Mouse (Mus musculus) embryonic facial prominence, embryonic 10.5 days (tissue): ENCODE data around the gene Pigo. TPM values are rescaled to one million over a fixed set of nuclear protein-coding genes. Genes with fewer than 3 reads are reported as not detected.

ENCODE experiments used
- DNase-seq: peaks from one replicate; pipeline ENCODE4 v3.0.0-alpha.2; 2017; ENCODE audit warnings: low spot score
- H3K27ac ChIP-seq: fragments of 300-500 bp; sonication (generic); replicated peaks from 2 replicates; pipeline ENCODE4 v1.5.1; 2016; ENCODE audit warnings: mild to moderate bottlenecking
- H3K27me3 ChIP-seq: fragments of 300-500 bp; sonication (generic); replicated peaks from 2 replicates; pipeline ENCODE4 v1.6.1; 2016; ENCODE audit warnings: low read depth, mild to moderate bottlenecking; ENCODE audit not compliant: poor library complexity, severe bottlenecking
- H3K36me3 ChIP-seq: fragments of 300-500 bp; sonication (generic); replicated peaks from 2 replicates; pipeline ENCODE4 v1.6.1; 2016; ENCODE audit warnings: mild to moderate bottlenecking, moderate library complexity
- H3K4me1 ChIP-seq: fragments of 300-500 bp; sonication (generic); 2 replicates; pipeline ENCODE4 v1.6.1; 2016
- H3K4me3 ChIP-seq: fragments of 300-500 bp; sonication (generic); 2 replicates; pipeline ENCODE4 v1.5.1; 2016; ENCODE audit warnings: mild to moderate bottlenecking, moderate library complexity
- H3K9me3 ChIP-seq: fragments of 300-500 bp; sonication (generic); 2 replicates; pipeline ENCODE4 v1.6.1; 2016; ENCODE audit warnings: mild to moderate bottlenecking
- WGBS: fragments of 180-500 bp; shearing (Covaris S2); methylation state at CpG from one replicate; pipeline ENCODE4 v1.1.7; 2016; 5-methylcytosine and 5-hydroxymethylcytosine counted together
- polyA plus RNA-seq: library from polyadenylated mRNA; unstranded; fragments of >200 nt; fragmentation: Nextera tagmentation; extraction: Ambion mirVana; gene quantifications from 2 replicates; pipeline ENCODE4 v1.2.1, GENCODE M21; 2016

Gene Pigo
- polyA plus RNA-seq = 25.8 and 27.3 TPM in 2 replicates

DNA sequence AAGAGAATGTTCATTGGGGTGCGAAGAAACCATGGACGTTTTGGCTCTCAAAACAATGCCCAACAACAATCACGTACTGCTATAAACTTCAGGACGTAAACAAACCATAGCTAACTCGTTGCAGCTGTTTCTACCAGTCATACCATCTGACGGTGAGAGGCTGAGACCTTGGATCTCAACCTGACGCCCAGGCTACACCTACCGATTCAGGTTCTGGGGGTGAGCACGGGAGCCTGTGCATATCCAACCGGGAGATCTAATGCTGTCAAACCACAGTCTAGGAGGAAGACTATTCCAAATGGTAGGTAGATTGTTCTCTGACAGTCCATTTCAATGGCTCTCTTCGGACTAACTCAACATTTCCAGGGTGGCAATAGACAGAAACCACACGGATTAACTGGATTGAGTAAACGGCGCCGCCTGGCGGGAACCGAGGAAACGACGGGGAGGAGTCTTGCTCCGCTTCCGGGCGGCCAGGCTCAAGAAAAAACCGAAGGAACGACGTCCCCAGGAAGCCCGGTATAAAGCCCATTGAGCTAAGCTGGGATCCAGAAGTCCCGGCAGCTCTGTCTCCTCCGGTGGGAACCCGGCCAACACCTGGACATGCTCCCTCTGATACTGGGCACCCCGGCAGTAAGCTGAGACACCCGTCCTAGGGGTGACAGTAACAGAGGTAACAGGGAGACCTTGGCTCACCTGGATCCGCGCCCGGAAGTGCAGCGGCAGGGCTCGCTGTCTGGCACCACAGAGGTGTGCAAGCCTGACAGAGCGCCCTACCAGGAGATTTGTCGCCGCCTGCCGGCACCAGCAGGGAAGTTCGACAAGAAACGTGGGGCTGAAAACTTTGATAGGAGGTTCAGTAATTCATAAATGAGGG lies at the start of gene Pigo:
Gene Pigo, minus strand, starts transcription at position 736 of the 877 bp plus-strand sequence.
- H3K36me3 ChIP-seq = peaks cover 78% of the 10 kb centered on the region
- peak; percentile 93 for DNase-seq
- peak within 1 kb of the TSS; percentile 71 for H3K4me3 ChIP-seq
- peaks cover 18% of the 10 kb centered on the region for H3K4me1 ChIP-seq
- WGBS = 10% methylated on average over 42 of the region's 42 CpGs
- H3K27me3 ChIP-seq = no peaks in the 10 kb centered on the region
- H3K27ac ChIP-seq = peak within 1 kb of the TSS; percentile 83
- no peaks in the 10 kb centered on the region for H3K9me3 ChIP-seq

DNA sequence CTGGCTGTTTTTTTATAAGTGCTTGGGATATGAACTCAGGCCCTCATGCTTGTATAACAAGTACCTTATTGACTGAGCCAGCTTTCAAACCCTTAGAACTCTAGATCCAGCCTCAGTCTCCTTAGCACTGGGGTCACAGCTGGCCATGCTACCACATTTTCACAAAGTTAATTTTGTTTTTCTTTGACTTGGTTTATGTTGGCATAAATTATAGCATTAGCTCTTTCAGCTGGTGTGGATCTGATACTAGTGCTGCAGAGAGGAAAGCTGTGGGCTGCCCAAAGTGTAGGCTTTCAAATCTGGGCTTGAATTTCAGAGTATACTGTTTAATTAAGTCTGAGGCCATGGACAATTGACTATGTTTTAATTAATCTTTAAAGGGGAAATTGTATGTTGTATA lies 49.3 kb upstream of the Pigo start:
- no peaks in the 10 kb centered on the region for H3K36me3 ChIP-seq
- H3K9me3 ChIP-seq = no peaks in the 10 kb centered on the region
- H3K4me3 ChIP-seq = no peak overlapping the region
- no peak for DNase-seq
- H3K27ac ChIP-seq = no peak overlapping the region
- no peaks in the 10 kb centered on the region for H3K4me1 ChIP-seq
- no peaks in the 10 kb centered on the region for H3K27me3 ChIP-seq

DNA sequence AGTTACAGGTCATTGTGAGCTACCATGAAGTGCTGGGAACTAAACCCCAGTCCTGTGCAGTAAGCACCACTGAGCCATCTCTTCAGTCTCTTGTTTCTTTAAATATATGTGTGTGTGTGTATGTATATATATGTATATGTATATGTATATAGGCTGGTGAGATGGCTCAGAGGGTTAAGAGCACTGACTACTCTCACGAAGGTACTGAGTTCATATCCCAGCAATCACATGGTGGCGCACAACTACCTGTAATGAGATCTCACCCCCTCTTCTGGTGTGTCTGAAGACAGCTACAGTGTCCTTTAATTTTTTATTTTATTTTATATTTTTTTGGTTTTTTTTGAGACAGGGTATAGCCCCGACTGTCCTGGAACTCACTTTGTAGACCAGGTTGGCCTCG lies 39.9 kb upstream of the Pigo start:
- Histone ChIP-seq H3K9me3 (no peaks in the 10 kb centered on the region), H3K4me3 (no peak overlapping the region), H3K27ac (no peak overlapping the region), H3K4me1 (no peaks in the 10 kb centered on the region), H3K27me3 (peaks cover 14% of the 10 kb centered on the region), H3K36me3 (no peaks in the 10 kb centered on the region)
- WGBS = 86% methylated on average over 4 of the region's 4 CpGs
- no peak for DNase-seq

DNA sequence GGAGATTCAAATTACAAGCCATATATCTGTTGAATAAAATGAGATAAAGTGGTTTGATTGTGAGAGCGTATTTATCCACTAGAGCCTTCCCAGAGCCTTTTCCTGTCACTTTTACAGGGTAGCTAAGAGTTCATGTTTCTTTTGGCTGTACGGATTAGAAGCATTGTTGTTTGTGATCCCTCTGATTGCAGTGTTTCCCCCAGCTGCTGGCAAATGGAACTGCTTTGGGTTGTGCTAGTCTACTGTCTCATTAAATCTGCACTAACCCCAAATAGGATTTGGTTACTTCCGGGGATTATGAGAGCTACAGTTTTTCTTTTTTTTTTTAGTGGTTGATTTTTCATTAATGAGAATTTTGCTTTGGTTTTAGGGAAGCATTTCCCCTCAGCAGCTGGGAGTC lies 34.7 kb upstream of the Pigo start:
- peaks cover 44% of the 10 kb centered on the region for H3K27me3 ChIP-seq
- H3K36me3 ChIP-seq = no peaks in the 10 kb centered on the region
- no peaks in the 10 kb centered on the region for H3K9me3 ChIP-seq
- H3K4me1 ChIP-seq = peaks cover 12% of the 10 kb centered on the region
- DNase-seq = no peak
- H3K4me3 ChIP-seq = no peak overlapping the region
- 63% methylated on average over 3 of the region's 3 CpGs for WGBS
- H3K27ac ChIP-seq = no peak overlapping the region

DNA sequence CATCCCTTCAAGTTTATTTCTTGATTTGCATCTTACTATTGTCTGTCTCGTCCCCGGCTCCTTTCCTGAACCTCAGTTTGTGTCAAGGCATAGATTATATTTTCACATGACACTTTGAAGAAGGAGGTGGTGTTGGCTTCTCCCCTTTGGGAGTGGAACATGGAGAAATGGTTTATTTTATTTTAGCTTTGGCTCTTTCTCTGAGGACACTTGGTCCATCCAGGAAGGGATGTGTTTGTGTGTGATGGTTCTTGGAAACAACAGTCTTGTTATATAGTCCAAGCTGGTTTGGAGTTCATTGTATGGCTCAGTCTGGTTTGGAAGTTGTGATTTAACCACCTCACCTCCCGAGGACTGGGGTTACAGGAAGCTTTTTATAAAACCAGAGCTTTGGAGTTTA lies 34.1 kb upstream of the Pigo start:
- Histone ChIP-seq H3K27me3 (peaks cover 44% of the 10 kb centered on the region), H3K27ac (no peak overlapping the region), H3K4me3 (peak overlapping the region; percentile 72), H3K36me3 (no peaks in the 10 kb centered on the region), H3K4me1 (peaks cover 12% of the 10 kb centered on the region), H3K9me3 (no peaks in the 10 kb centered on the region)
- WGBS = 45% methylated on average over 3 of the region's 3 CpGs
- no peak for DNase-seq

DNA sequence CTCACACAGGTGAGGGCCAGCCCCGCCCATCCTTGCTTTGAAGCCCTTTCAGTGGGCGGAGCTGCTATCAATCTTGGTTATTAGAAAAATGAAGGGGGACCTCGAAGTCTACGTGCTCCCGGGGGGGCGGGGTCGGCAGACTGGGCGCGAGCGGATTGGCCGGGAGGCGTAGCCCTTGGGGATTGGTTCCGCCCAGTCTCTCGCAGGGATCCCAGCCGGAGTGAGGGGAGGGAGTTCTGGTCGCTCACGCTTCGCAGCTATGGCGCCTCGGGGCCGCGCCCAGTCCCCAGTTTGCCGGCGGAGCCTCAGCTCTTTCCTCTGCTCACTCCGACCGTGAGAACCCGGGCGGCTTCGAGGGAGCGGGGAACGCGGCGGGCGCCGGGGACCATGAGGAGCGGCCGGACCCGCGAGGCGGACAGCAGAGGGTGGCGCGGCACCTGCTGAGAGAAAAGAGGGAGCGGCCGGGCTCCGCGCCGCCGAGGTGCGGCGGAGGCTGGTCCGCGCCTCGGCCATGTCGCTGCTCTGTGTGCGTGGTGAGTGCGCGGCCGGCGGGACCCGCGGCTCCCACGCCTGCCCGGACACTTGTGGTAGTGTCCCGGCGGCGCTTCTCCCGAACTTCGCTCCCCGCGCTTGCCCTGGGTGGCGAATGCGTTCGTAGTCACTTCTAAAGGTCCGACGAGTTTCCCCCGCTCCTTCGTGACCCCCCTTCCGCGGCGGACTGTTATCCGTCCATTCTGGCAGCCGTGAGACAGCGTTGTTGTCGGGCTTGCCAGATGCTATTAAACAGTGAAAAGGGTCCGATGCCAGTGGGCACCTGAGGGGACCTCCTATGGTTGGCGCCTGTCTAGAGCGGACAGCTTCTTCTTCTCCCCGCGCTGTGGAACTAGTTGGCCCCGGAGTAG lies 33.4 kb upstream of the Pigo start, which contains the start of gene Unc13b:
Gene Unc13b, plus strand, starts transcription at position 201 of the 902 bp plus-strand sequence.
- Histone ChIP-seq H3K4me1 (peaks cover 12% of the 10 kb centered on the region), H3K9me3 (no peaks in the 10 kb centered on the region), H3K27ac (peak within 1 kb of the TSS; percentile 85), H3K4me3 (peak within 1 kb of the TSS; percentile 72), H3K36me3 (no peaks in the 10 kb centered on the region), H3K27me3 (peaks cover 44% of the 10 kb centered on the region)
- peak; percentile 94 for DNase-seq
- under 1% methylated on average over 90 of the region's 90 CpGs for WGBS

DNA sequence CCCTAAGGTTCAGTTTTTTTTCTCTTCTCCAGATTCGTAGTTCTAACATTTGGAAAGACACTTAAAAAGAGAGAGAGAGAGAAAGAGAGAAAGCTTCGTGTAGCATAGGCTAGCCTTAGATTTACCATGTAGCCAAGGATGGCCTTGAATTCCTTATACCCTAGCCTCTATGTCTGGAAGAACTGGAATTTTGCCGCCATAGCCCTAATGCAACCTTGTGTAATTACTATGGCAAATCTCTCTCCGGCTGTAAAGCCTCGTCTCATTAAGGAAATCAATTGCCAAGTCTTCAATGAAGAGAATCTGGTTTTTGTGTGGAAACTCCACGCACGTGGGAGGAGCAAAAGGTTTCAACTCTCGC lies 32.8 kb upstream of the Pigo start:
- Histone ChIP-seq H3K9me3 (no peaks in the 10 kb centered on the region), H3K27me3 (peaks cover 44% of the 10 kb centered on the region), H3K36me3 (no peaks in the 10 kb centered on the region), H3K4me3 (peak overlapping the region; percentile 72), H3K27ac (no peak overlapping the region), H3K4me1 (peaks cover 12% of the 10 kb centered on the region)
- 25% methylated on average over 8 of the region's 8 CpGs for WGBS
- DNase-seq = no peak

DNA sequence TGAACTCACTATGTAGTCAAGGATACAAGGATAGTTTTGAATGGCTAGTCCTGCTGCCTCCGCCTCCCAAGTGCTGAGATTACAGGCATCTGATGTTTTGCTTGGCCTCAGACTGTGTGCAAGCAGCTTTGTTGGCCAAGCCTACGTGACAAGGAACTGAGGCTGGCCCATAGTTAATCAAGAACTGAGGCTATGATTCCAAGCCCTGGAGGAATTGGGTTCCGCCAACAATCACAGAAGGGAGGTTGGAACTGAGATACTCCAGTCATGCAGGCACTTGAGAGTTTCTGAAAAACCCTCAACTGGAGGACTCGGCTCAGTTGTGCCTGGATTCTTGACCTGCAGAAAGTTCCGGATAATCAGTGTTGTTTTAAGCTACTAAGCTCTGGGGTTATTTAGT lies 32.0 kb upstream of the Pigo start:
- no peaks in the 10 kb centered on the region for H3K9me3 ChIP-seq
- 91% methylated on average over 5 of the region's 5 CpGs for WGBS
- no peak overlapping the region for H3K4me3 ChIP-seq
- DNase-seq = no peak
- H3K27me3 ChIP-seq = peaks cover 44% of the 10 kb centered on the region
- peaks cover 12% of the 10 kb centered on the region for H3K4me1 ChIP-seq
- no peaks in the 10 kb centered on the region for H3K36me3 ChIP-seq
- no peak overlapping the region for H3K27ac ChIP-seq

DNA sequence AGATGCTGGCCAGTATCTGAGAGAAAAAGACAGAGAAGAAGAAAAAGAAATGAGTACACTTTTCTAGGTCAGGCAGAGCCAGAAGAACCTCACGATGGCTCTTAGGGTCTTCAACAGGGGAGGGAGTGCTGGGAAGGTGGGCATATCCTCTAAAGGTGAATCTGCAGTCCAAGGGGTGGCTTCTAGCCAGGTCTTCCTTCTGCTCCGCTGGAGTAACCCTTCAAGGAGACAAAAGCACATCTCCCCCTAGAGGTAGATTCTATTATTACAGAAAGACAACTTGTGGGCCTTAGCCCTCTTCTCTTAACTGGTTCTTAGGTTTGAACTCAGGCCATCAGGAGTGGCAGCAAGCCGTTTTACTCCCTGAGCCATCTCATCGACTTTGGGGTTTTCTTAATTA lies 27.0 kb upstream of the Pigo start:
- H3K36me3 ChIP-seq = no peaks in the 10 kb centered on the region
- 0 out of 2 replicates have a peak, but pooled peaks cover 1% of the 10 kb centered on the region for H3K27me3 ChIP-seq
- H3K4me3 ChIP-seq = no peak overlapping the region
- peaks cover 3% of the 10 kb centered on the region; the same call in 1 of the 2 replicates for H3K4me1 ChIP-seq
- no peak for DNase-seq
- no peak overlapping the region for H3K27ac ChIP-seq
- WGBS = 13% methylated on average over 4 of the region's 4 CpGs
- no peaks in the 10 kb centered on the region for H3K9me3 ChIP-seq

DNA sequence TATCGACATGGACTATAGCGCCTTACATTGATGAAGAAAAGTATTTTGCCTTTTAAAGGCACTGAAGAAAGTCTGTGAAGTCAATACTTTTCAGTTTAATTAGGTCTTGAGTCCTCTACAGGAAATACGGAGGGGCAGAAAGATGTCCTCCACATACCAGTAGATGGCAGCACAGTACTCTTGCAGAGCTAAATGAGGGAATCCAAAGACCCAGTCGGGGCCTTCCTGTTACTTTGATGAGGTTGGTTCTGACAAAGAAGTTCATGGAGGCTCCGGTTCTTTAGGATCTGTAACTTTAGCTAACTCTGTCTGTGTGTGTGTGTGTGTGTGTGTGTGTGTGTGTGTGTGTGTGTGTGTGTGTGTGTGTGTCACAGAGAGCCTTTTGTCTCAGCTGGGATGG lies 21.6 kb upstream of the Pigo start:
- H3K9me3 ChIP-seq = no peaks in the 10 kb centered on the region
- peak overlapping the region; percentile 31; the same call in 1 of the 2 replicates for H3K4me3 ChIP-seq
- H3K27ac ChIP-seq = peak overlapping the region; percentile 61; the same call in 1 of the 2 replicates
- H3K36me3 ChIP-seq = no peaks in the 10 kb centered on the region
- 10% methylated on average over 5 of the region's 5 CpGs for WGBS
- DNase-seq = peak; percentile 71
- peaks cover 39% of the 10 kb centered on the region for H3K4me1 ChIP-seq
- no peaks in the 10 kb centered on the region for H3K27me3 ChIP-seq

DNA sequence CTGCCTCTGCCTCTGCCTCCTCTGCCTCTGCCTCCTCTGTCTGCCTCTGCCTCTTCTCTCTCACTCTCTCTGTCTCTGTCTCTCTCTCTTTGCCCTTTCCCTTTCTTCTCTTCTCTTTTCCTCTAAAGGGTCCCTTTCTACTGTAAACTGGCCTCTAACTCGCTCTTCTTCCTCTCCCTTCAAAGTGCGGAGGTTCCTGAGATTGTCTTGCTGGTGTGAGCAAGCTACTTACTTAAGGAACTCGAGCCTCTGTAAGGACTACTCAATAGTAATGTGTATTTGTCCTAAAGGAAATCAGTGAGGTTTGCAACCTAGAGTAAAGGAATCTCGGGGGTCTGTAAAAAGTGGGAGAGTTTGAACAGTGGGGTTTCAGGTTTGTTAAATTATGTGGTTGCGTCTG lies 21.0 kb upstream of the Pigo start:
- H3K9me3 ChIP-seq = no peaks in the 10 kb centered on the region
- no peaks in the 10 kb centered on the region for H3K36me3 ChIP-seq
- no peaks in the 10 kb centered on the region for H3K27me3 ChIP-seq
- 61% methylated on average over 5 of the region's 5 CpGs for WGBS
- H3K27ac ChIP-seq = no peak overlapping the region
- DNase-seq = no peak
- peaks cover 39% of the 10 kb centered on the region for H3K4me1 ChIP-seq
- H3K4me3 ChIP-seq = peak overlapping the region; percentile 68

DNA sequence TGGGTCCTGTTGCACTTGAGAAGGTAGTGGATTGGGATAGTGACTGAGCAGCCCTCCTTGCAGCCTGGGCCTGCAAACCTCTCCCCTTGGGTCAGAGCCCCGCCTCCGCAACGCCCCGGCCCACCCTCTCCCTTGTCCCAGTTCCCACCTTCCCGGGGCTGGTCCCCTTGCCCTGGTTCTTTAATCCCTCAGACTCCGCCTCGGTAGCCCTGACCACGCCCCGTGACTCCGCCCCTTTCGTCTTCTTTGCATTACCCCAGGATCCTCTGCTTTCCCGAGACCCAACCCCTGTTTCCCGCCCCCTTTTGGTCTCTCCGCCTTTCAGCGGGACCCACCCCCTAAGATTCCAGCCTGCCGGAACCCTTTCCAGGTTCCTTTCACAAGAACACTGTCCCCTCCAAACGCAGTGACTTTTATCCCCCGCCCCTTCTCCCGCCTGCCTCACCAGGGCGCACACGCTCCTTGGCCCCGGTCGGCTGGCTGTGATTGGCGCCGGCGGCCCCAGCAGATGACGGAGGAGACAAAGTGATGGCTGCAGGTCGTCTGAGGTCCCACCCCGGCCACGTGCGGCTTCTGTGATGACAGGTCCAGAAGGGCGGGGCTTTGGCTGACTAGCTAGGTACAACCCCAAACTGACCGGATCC lies 20.2 kb upstream of the Pigo start, which contains the start of gene Fam214b:
Gene Fam214b, minus strand, starts transcription at position 562 of the 644 bp plus-strand sequence.
- no peaks in the 10 kb centered on the region for H3K27me3 ChIP-seq
- WGBS = under 1% methylated on average over 33 of the region's 33 CpGs

More for the DNA sequence above, 20.2 kb upstream of the Pigo start, which contains the start of gene Fam214b:
- H3K36me3 ChIP-seq = no peaks in the 10 kb centered on the region
- H3K27ac ChIP-seq = peak within 1 kb of the TSS; percentile 86
- H3K9me3 ChIP-seq = no peaks in the 10 kb centered on the region
- DNase-seq = peak; percentile 99
- H3K4me1 ChIP-seq = peaks cover 42% of the 10 kb centered on the region
- H3K4me3 ChIP-seq = peak within 1 kb of the TSS; percentile 68
